ENCODE assay signal across 8 mouse cellular contexts in genomic region chr3:21934731-21935271, GRCm38 (mm10).
A peak's percentile ranks its signal among the peaks of the same experiment; 100 is the strongest.
DNase-seq lines count a peak whose midpoint lies in the region; ATAC-seq and TF ChIP-seq lines count a peak whose summit lies in the region.

No protein-coding gene starts in this region.

- DNase-seq in gastrocnemius, adult 2 months, result peak; percentile 29
- no peak for DNase-seq in gastrocnemius, postnatal 14 days
- DNase-seq in Muller cell, postnatal 12 days (ENCODE audit: inconsistent ontology term), result peak; percentile 47
- peak; percentile 23 for DNase-seq in lung, postnatal 4 days
- peak; percentile 33 for DNase-seq in stomach, postnatal 0 days (ENCODE audit: low spot score)
- no peak for DNase-seq in left cerebral cortex, adult 9 months (ENCODE audit: low spot score in 2 of 2)

- H3K27me3 ChIP-seq in forebrain, embryonic 12.5 days, result 0 out of 2 replicates have a peak, but pooled peaks cover 10% of the 10 kb centered on the region
- H3K27me3 ChIP-seq in intestine, embryonic 16.5 days (replicated peaks; ENCODE audit: control insufficient read depth, insufficient read depth, low read length), result no peaks in the 10 kb centered on the region
- H3K27me3 ChIP-seq in stomach, postnatal 0 days (ENCODE audit: control insufficient read depth, insufficient read depth, low read length), result no peaks in the 10 kb centered on the region

- H3K4me3 ChIP-seq in gastrocnemius, adult 2 months, result peak overlapping the region; percentile 71
- no peak overlapping the region for H3K4me3 ChIP-seq in forebrain, embryonic 12.5 days (replicated peaks)
- no peak overlapping the region for H3K4me3 ChIP-seq in intestine, embryonic 16.5 days (ENCODE audit: low read length)
- peak overlapping the region; percentile 31 for H3K4me3 ChIP-seq in stomach, postnatal 0 days (ENCODE audit: low read depth, low read length)

- peaks cover 33% of the 10 kb centered on the region for H3K4me1 ChIP-seq in forebrain, embryonic 12.5 days
- peaks cover 27% of the 10 kb centered on the region for H3K4me1 ChIP-seq in intestine, embryonic 16.5 days (ENCODE audit: control insufficient read depth, insufficient read depth, low read length)
- H3K4me1 ChIP-seq in stomach, postnatal 0 days (replicated peaks; ENCODE audit: control insufficient read depth, insufficient read depth), result peaks cover 4% of the 10 kb centered on the region; the same call in 1 of the 2 replicates

- H3K9me3 ChIP-seq in forebrain, embryonic 12.5 days, result no peaks in the 10 kb centered on the region
- no peaks in the 10 kb centered on the region for H3K9me3 ChIP-seq in intestine, embryonic 16.5 days (ENCODE audit: control insufficient read depth, low read length)
- H3K9me3 ChIP-seq in stomach, postnatal 0 days (ENCODE audit: control insufficient read depth, low read length), result no peaks in the 10 kb centered on the region

- peak overlapping the region; percentile 17; the same call in 1 of the 2 replicates for H3K9ac ChIP-seq in forebrain, embryonic 12.5 days
- no peak overlapping the region for H3K9ac ChIP-seq in intestine, embryonic 16.5 days (ENCODE audit: low read depth, low read length)
- H3K9ac ChIP-seq in stomach, postnatal 0 days (ENCODE audit: low read length), result no peak overlapping the region

- peak overlapping the region; percentile 50 for H3K4me2 ChIP-seq in forebrain, embryonic 12.5 days
- no peak overlapping the region for H3K4me2 ChIP-seq in intestine, embryonic 16.5 days (ENCODE audit: low read depth, low read length)
- H3K4me2 ChIP-seq in stomach, postnatal 0 days (replicated peaks; ENCODE audit: low read depth), result peak overlapping the region; percentile 53

- no peak for TF ChIP-seq EP300 in stomach, postnatal 0 days (optimal IDR thresholded peaks at IDR 0.05)

- peak overlapping the region; percentile 93 for H3K27ac ChIP-seq in gastrocnemius, adult 2 months
- peak overlapping the region; percentile 90 for H3K27ac ChIP-seq in forebrain, embryonic 12.5 days
- H3K27ac ChIP-seq in intestine, embryonic 16.5 days (ENCODE audit: low read length), result peak overlapping the region; percentile 36
- peak overlapping the region; percentile 79 for H3K27ac ChIP-seq in stomach, postnatal 0 days (replicated peaks)

- peak; percentile 6; the same call in 1 of the 2 replicates for TF ChIP-seq CTCF in gastrocnemius, adult 2 months (IDR thresholded peaks at IDR 0.05)
- no peak for TF ChIP-seq CTCF in stomach, postnatal 0 days (IDR thresholded peaks at IDR 0.05; ENCODE audit: low read depth)

- H3K36me3 ChIP-seq in forebrain, embryonic 12.5 days (replicated peaks), result no peaks in the 10 kb centered on the region
- H3K36me3 ChIP-seq in intestine, embryonic 16.5 days (ENCODE audit: control insufficient read depth, insufficient read depth, low read length), result no peaks in the 10 kb centered on the region
- H3K36me3 ChIP-seq in stomach, postnatal 0 days (ENCODE audit: control insufficient read depth, insufficient read depth, low read length), result no peaks in the 10 kb centered on the region

- intact Hi-C loops in gastrocnemius, adult 2 months (cut with DNase I), result loop anchor here (1.0 to 10.0 kb wide), 6 partner anchors 252 to 1340 kb away; no protein-coding TSS in a partner anchor
- intact Hi-C loops in gastrocnemius, postnatal 14 days (cut with DNase I; ENCODE audit: low total_unique reads), result no loop called here

- peak; percentile 43; the same call in 1 of the 2 replicates for ATAC-seq in forebrain, embryonic 12.5 days (ENCODE audit: low FRiP score)
- ATAC-seq in intestine, embryonic 16.5 days, result no peak
- no peak for ATAC-seq in stomach, postnatal 0 days (ENCODE audit: low FRiP score, low TSS enrichment)

- WGBS in forebrain, embryonic 12.5 days, result under 1% methylated on average over 5 of the region's 5 CpGs
- WGBS in intestine, embryonic 16.5 days, result 23% methylated on average over 5 of the region's 5 CpGs
- WGBS in stomach, postnatal 0 days, result 26% methylated on average over 5 of the region's 5 CpGs

Comparison
In these comparisons a context has a peak if more than half of its experiments do, and no peak if none do; other contexts are left out.
1. DNase-seq: peak in gastrocnemius, adult 2 months (single experiment), Muller cell, postnatal 12 days (single experiment), lung, postnatal 4 days (2 of 2) and stomach, postnatal 0 days (single experiment); none in gastrocnemius, postnatal 14 days (single experiment) and left cerebral cortex, adult 9 months (0 of 2).
2. H3K27ac ChIP-seq: peak in every context shown above with its lines; median percentile 93 in gastrocnemius, adult 2 months; 90 in forebrain, embryonic 12.5 days; 79 in stomach, postnatal 0 days; 36 in intestine, embryonic 16.5 days.
3. H3K4me3 ChIP-seq: peak in gastrocnemius, adult 2 months (single experiment) and stomach, postnatal 0 days (single experiment); none in forebrain, embryonic 12.5 days (single experiment) and intestine, embryonic 16.5 days (single experiment).